Mouse (Mus musculus): ENCODE results near the gene Spsb1. TPM values are rescaled to one million over a fixed set of nuclear protein-coding genes. Genes with fewer than 3 reads are reported as not detected.

The Spsb1 gene
- polyA plus RNA-seq, 1 experiment = 0.75 TPM

GRCm38 (mm10) chr4:149956048-149956447 is 1.2 kb upstream of the Spsb1 start:
- H3K27me3 ChIP-seq (replicated peaks) = peaks cover 71% of the 10 kb centered on the region
- H3K9me3 ChIP-seq = no peaks in the 10 kb centered on the region
- TF ChIP-seq FLI1 (IDR thresholded peaks at IDR 0.05; ENCODE audit: low read length) (no peak), GATA1 (IDR thresholded peaks at IDR 0.05; ENCODE audit: borderline replicate concordance, low read length) (no peak)
- no peaks in the 10 kb centered on the region for H3K36me3 ChIP-seq (replicated peaks; ENCODE audit: low read length)
- H3K4me1 ChIP-seq = peaks cover 26% of the 10 kb centered on the region
- H3K4me3 ChIP-seq (replicated peaks) = no peak overlapping the region

DNA sequence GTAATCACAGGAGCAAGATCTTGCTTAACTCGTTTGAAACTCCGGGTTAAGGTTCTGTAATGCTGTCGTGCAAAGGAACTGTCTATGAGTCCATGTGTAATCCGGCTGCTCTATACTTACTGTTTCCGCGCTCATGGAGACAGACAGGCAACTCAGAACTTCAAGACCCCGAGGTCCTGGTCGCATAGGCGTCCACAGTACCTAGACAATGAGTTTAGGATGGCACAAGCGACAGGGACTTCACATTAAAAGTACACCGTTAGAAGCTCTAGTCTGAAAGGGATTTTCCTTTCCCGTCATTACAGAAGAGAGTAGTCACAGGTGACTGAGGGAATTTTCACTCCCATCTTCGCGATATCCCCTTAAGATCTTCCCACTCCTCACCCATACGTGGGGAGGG is 788 bp upstream of the Spsb1 start:
- Histone ChIP-seq H3K4me3 (replicated peaks) (peak overlapping the region; percentile 92), H3K4me1 (peaks cover 26% of the 10 kb centered on the region), H3K9me3 (no peaks in the 10 kb centered on the region), H3K36me3 (replicated peaks; ENCODE audit: low read length) (no peaks in the 10 kb centered on the region), H3K27me3 (replicated peaks) (peaks cover 71% of the 10 kb centered on the region)
- TF ChIP-seq GATA1 (IDR thresholded peaks at IDR 0.05; ENCODE audit: borderline replicate concordance, low read length) = no peak
- TF ChIP-seq FLI1 (IDR thresholded peaks at IDR 0.05; ENCODE audit: low read length) = no peak

DNA sequence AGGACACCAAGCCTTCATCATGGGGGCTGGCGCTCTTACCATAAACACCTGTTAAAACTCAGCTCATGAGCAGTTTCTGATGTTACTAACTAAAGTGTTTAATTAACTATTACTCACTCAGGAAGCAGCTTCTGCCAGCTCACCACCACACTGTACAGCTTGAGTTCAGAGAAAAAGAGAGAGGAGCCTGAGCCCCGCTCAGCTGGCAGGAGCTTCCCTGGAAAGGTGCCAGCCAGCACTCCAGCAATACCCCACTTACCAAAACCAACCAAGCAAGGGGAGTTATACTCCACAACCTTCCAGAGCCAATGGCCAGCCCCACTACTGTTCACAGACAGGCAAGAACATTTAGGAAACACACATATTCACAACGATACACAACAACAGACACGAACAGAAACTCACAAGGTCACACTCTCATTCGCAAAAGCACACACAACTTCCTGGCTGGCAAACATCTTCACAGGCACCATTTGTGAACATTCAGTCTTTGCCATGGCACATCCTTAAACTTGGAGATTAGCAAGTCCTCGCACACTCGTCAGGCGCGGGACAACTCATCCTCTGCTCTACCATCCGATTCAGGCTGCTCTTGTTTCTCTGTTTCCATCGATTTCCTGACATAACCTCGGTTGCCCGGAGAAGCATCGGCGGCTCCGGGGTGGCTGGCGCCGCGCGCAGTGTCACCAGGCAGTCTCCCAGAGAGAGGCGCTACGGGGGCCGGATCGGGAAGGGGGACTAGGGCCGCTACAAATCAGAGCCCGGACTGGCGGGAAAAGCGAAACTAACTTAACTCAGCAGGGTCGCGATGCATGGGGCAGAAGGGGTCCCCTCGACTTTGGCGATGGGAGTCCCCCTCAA is 992 bp downstream of the Spsb1 start:
- Histone ChIP-seq H3K36me3 (replicated peaks; ENCODE audit: low read length) (no peaks in the 10 kb centered on the region), H3K4me3 (replicated peaks) (peak overlapping the region; percentile 92), H3K9me3 (no peaks in the 10 kb centered on the region), H3K27me3 (replicated peaks) (peaks cover 83% of the 10 kb centered on the region), H3K4me1 (peaks cover 26% of the 10 kb centered on the region)
- no peak for TF ChIP-seq GATA1 (IDR thresholded peaks at IDR 0.05; ENCODE audit: borderline replicate concordance, low read length)
- TF ChIP-seq FLI1 (IDR thresholded peaks at IDR 0.05; ENCODE audit: low read length) = no peak

GRCm38 (mm10) chr4:149952201-149952600 is 2.6 kb downstream of the Spsb1 start:
- Histone ChIP-seq H3K4me1 (peaks cover 30% of the 10 kb centered on the region), H3K36me3 (replicated peaks; ENCODE audit: low read length) (no peaks in the 10 kb centered on the region), H3K4me3 (replicated peaks) (no peak overlapping the region), H3K27me3 (replicated peaks) (peaks cover 93% of the 10 kb centered on the region), H3K9me3 (no peaks in the 10 kb centered on the region)
- TF ChIP-seq FLI1 (IDR thresholded peaks at IDR 0.05; ENCODE audit: low read length) = no peak
- no peak for TF ChIP-seq GATA1 (IDR thresholded peaks at IDR 0.05; ENCODE audit: borderline replicate concordance, low read length)

GRCm38 (mm10) chr4:149951201-149951600 is 3.6 kb downstream of the Spsb1 start:
- no peak for TF ChIP-seq GATA1 (IDR thresholded peaks at IDR 0.05; ENCODE audit: borderline replicate concordance, low read length)
- TF ChIP-seq FLI1 (IDR thresholded peaks at IDR 0.05; ENCODE audit: low read length) = no peak
- Histone ChIP-seq H3K4me3 (replicated peaks) (no peak overlapping the region), H3K9me3 (no peaks in the 10 kb centered on the region), H3K4me1 (peaks cover 39% of the 10 kb centered on the region), H3K27me3 (replicated peaks) (peaks cover 94% of the 10 kb centered on the region), H3K36me3 (replicated peaks; ENCODE audit: low read length) (no peaks in the 10 kb centered on the region)

DNA sequence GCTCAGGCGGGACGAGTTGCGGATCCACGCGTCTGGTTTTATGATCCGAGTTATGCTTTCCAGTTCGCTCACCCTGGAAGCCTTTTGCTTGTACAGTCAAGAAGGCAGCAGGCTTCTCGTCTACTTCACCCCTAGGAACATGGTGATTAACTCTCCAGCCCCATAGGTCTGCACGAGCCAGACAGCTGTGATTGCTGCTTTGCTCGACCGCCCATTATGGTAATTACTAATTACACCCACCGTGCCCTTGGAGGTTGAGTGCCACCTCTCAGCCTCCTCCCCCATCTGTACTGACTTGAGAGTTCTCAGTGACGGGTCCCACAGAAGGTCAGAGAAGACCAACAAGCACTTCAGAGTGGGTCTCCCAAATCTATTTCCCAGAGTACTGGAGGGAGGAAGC is 5.2 kb downstream of the Spsb1 start:
- TF ChIP-seq FLI1 (IDR thresholded peaks at IDR 0.05; ENCODE audit: low read length) = no peak
- Histone ChIP-seq H3K9me3 (no peaks in the 10 kb centered on the region), H3K36me3 (replicated peaks; ENCODE audit: low read length) (no peaks in the 10 kb centered on the region), H3K4me3 (replicated peaks) (no peak overlapping the region), H3K27me3 (replicated peaks) (peaks cover 97% of the 10 kb centered on the region), H3K4me1 (peaks cover 38% of the 10 kb centered on the region)

GRCm38 (mm10) chr4:149948119-149948518 is 6.7 kb downstream of the Spsb1 start:
- H3K4me3 ChIP-seq (replicated peaks) = no peak overlapping the region
- TF ChIP-seq GATA1 (IDR thresholded peaks at IDR 0.05; ENCODE audit: borderline replicate concordance, low read length) = no peak
- TF ChIP-seq FLI1 (IDR thresholded peaks at IDR 0.05; ENCODE audit: low read length) = no peak
- no peaks in the 10 kb centered on the region for H3K36me3 ChIP-seq (replicated peaks; ENCODE audit: low read length)
- peaks cover 27% of the 10 kb centered on the region for H3K4me1 ChIP-seq
- H3K27me3 ChIP-seq (replicated peaks) = peaks cover 96% of the 10 kb centered on the region
- H3K9me3 ChIP-seq = no peaks in the 10 kb centered on the region

GRCm38 (mm10) chr4:149947396-149947795 is 7.4 kb downstream of the Spsb1 start:
- Histone ChIP-seq H3K4me3 (replicated peaks) (no peak overlapping the region), H3K9me3 (no peaks in the 10 kb centered on the region), H3K36me3 (replicated peaks; ENCODE audit: low read length) (no peaks in the 10 kb centered on the region), H3K27me3 (replicated peaks) (peaks cover 96% of the 10 kb centered on the region), H3K4me1 (peaks cover 32% of the 10 kb centered on the region)
- TF ChIP-seq GATA1 (IDR thresholded peaks at IDR 0.05; ENCODE audit: borderline replicate concordance, low read length) (no peak), FLI1 (IDR thresholded peaks at IDR 0.05; ENCODE audit: low read length) (no peak)

DNA sequence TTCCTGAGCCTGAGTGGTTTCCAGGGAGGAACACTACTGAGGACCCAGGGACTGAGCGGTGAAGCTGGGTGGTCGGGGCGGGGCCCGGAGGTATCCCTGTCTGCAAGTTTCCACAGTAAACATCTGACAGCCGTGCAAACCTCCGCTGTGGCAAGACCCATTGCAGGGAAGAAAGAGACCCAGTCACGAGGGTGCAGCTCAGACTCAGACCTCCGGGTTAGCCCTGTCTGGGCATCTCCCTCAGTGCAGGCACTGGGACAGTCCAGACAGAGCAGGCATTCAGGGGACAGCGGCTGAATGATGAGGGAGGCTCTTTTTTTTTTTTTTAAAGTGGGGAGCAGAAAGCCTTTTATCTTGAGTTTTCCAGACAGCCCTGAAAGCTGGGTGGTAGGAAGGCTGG is 9.6 kb downstream of the Spsb1 start:
- no peak overlapping the region for H3K4me3 ChIP-seq (replicated peaks)
- H3K9me3 ChIP-seq = no peaks in the 10 kb centered on the region
- TF ChIP-seq FLI1 (IDR thresholded peaks at IDR 0.05; ENCODE audit: low read length) = no peak
- H3K27me3 ChIP-seq (replicated peaks) = peaks cover 96% of the 10 kb centered on the region
- peaks cover 44% of the 10 kb centered on the region for H3K4me1 ChIP-seq
- H3K36me3 ChIP-seq (replicated peaks; ENCODE audit: low read length) = no peaks in the 10 kb centered on the region

DNA sequence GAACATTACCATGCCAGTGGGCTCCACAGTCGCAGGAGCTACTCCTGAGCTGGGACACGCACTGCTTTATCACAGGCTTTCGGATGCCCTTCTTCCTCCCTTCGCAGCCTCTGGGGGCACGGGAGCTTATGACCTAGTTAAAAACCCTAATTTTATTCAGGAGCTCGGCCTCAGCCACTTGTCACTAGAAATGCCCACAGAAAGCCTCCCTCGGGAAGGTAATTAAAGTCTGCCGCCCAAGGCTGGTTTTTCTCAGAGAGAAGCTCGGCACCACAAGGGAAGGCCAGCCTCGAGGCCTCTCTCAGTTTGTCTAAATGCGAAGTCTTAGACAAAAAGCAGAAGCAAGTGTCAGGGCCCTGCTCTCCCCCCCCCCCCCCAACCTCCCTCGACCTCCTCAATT is 10.6 kb downstream of the Spsb1 start:
- Histone ChIP-seq H3K9me3 (no peaks in the 10 kb centered on the region), H3K36me3 (replicated peaks; ENCODE audit: low read length) (no peaks in the 10 kb centered on the region), H3K4me3 (replicated peaks) (no peak overlapping the region), H3K4me1 (peaks cover 44% of the 10 kb centered on the region), H3K27me3 (replicated peaks) (peaks cover 96% of the 10 kb centered on the region)
- TF ChIP-seq GATA1 (IDR thresholded peaks at IDR 0.05; ENCODE audit: borderline replicate concordance, low read length) (no peak), FLI1 (IDR thresholded peaks at IDR 0.05; ENCODE audit: low read length) (no peak)
